Mouse (Mus musculus): ENCODE data around the gene Lama5. TPM values are rescaled to one million over a fixed set of nuclear protein-coding genes. Genes with fewer than 3 reads are reported as not detected.
A peak's percentile ranks its signal among the peaks of the same experiment; 100 is the strongest.

The Lama5 gene
- polyA plus RNA-seq, 1 experiment from 2014 or later, result 7.8 TPM

DNA sequence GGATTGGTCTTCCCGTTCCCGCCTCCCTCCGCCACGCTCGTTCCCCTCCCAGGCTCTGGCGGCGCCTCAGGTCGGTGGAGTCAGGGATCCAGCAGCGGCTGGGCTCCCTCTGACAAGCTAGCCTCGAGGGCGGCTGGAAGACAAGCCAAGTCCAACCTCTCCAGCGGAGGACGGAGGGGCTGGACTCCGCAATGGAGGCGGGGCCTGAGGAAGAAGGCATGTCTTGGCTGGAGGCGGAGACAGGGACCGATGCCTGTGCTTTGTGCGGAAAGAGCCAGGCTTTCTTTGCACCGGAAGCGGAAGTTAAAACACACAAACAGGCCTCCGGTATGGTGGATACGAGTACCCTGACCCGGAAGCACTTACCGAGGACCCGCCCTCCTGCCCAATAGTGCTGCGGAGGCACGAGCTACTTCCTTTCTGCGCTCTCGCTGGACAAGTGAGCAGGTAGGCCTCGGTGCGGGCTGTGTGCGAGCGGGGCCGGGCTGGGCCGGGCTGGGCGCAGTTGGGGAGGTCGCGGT is 31.4 kb upstream of the Lama5 start, which contains the start of gene Rps21:
Rps21 (plus strand) TSS at position 377 of the 521 bp plus-strand sequence.
- DNase-seq (ENCODE audit: low spot score), result peak; percentile 99
- Histone ChIP-seq H3K9me3 (ENCODE audit: control insufficient read depth, low read length) (no peaks in the 10 kb centered on the region), H3K4me2 (ENCODE audit: low read depth, low read length, severe bottlenecking) (peak within 1 kb of the TSS; percentile 89), H3K27me3 (ENCODE audit: control insufficient read depth, insufficient read depth, low read length) (no peaks in the 10 kb centered on the region), H3K27ac (ENCODE audit: low read depth, low read length) (peak within 1 kb of the TSS; percentile 91), H3K4me1 (replicated peaks; ENCODE audit: control insufficient read depth, insufficient read depth, low read length) (peaks cover 11% of the 10 kb centered on the region; the same call in 1 of the 2 replicates), H3K4me3 (ENCODE audit: low read depth, low read length) (peak within 1 kb of the TSS; percentile 89), H3K36me3 (ENCODE audit: control insufficient read depth, insufficient read depth, low read length) (no peaks in the 10 kb centered on the region; the same call in 1 of the 2 replicates), H3K9ac (ENCODE audit: low read length) (peak within 1 kb of the TSS; percentile 94)
- under 1% methylated on average over 38 of the region's 38 CpGs for WGBS
- peak; percentile 96 for ATAC-seq (replicated peaks; ENCODE audit: low FRiP score)

DNA sequence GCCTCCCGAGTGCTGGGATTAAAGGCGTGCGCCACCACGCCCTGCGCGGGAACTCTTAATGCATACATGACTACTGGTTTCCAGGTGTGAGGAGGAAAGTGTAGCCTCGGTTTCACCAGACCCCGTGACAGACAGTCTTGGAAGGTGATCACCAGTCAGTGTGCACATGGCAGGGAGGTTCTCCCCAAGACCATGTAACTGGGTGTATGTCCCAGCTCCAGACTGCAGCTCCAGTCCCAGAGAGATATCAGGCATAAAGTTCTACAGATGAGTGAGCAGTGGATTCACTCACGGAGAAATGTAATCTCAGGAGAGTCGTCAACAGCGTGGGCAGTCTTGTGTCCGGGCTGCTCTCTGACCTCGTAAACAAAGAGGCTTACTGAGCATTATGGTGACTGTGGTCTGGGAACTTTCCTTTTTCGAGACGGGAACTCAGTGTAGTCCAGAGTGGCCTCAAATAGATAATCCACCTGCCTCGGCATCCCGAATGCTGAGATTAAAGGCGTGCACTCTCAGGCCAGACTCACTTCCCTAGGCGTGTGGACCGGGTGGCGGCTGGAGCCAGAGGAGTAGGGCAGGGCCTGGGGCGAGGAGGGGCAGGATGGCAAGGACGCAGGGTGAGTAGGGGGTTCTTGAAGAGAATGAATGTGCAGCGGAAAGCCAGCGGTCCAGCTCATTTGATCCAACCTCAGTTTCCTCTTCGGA is 30.8 kb upstream of the Lama5 start:
- H3K27me3 ChIP-seq (ENCODE audit: control insufficient read depth, insufficient read depth, low read length), result no peaks in the 10 kb centered on the region
- ATAC-seq (replicated peaks; ENCODE audit: low FRiP score), result peak; percentile 70
- WGBS, result 25% methylated on average over 26 of the region's 26 CpGs

DNA sequence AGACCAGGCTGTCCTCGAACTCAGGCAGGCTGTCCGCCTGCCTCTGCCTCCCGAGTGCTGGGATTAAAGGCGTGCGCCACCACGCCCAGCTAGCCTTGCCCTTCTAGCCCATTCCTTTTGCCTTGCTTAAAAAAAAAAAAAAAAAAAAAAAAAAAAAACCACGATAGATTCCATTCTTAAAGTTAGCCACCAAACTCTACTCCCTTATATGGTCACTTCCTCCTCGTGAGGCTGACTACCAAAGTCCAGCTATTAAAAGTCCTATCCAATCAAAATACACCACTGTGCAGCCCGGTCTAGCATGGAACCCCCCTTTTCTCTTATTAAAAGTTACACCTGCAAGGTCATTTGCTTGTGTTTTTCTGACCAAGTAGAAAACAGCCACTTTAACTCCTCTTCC is 30.0 kb upstream of the Lama5 start:
- Histone ChIP-seq H3K27me3 (ENCODE audit: control insufficient read depth, insufficient read depth, low read length) (no peaks in the 10 kb centered on the region), H3K9ac (ENCODE audit: low read length) (no peak overlapping the region; the same call in 1 of the 2 replicates), H3K4me3 (ENCODE audit: low read depth, low read length) (no peak overlapping the region), H3K9me3 (ENCODE audit: control insufficient read depth, low read length) (no peaks in the 10 kb centered on the region), H3K27ac (ENCODE audit: low read depth, low read length) (no peak overlapping the region), H3K4me1 (replicated peaks; ENCODE audit: control insufficient read depth, insufficient read depth, low read length) (peaks cover 11% of the 10 kb centered on the region; the same call in 1 of the 2 replicates), H3K36me3 (ENCODE audit: control insufficient read depth, insufficient read depth, low read length) (no peaks in the 10 kb centered on the region; the same call in 1 of the 2 replicates), H3K4me2 (ENCODE audit: low read depth, low read length, severe bottlenecking) (peak overlapping the region; percentile 89; the same call in 1 of the 2 replicates)
- WGBS, result 90% methylated on average over 9 of the region's 9 CpGs
- no peak for DNase-seq (ENCODE audit: low spot score)
- ATAC-seq (replicated peaks; ENCODE audit: low FRiP score), result no peak

More for the DNA sequence above, 30.8 kb upstream of the Lama5 start:
- Histone ChIP-seq H3K9me3 (ENCODE audit: control insufficient read depth, low read length) (no peaks in the 10 kb centered on the region), H3K4me3 (ENCODE audit: low read depth, low read length) (peak overlapping the region; percentile 89), H3K4me2 (ENCODE audit: low read depth, low read length, severe bottlenecking) (peak overlapping the region; percentile 89), H3K4me1 (replicated peaks; ENCODE audit: control insufficient read depth, insufficient read depth, low read length) (peaks cover 11% of the 10 kb centered on the region; the same call in 1 of the 2 replicates), H3K36me3 (ENCODE audit: control insufficient read depth, insufficient read depth, low read length) (no peaks in the 10 kb centered on the region; the same call in 1 of the 2 replicates), H3K27ac (ENCODE audit: low read depth, low read length) (peak overlapping the region; percentile 91), H3K9ac (ENCODE audit: low read length) (peak overlapping the region; percentile 71)
- DNase-seq (ENCODE audit: low spot score), result no peak

DNA sequence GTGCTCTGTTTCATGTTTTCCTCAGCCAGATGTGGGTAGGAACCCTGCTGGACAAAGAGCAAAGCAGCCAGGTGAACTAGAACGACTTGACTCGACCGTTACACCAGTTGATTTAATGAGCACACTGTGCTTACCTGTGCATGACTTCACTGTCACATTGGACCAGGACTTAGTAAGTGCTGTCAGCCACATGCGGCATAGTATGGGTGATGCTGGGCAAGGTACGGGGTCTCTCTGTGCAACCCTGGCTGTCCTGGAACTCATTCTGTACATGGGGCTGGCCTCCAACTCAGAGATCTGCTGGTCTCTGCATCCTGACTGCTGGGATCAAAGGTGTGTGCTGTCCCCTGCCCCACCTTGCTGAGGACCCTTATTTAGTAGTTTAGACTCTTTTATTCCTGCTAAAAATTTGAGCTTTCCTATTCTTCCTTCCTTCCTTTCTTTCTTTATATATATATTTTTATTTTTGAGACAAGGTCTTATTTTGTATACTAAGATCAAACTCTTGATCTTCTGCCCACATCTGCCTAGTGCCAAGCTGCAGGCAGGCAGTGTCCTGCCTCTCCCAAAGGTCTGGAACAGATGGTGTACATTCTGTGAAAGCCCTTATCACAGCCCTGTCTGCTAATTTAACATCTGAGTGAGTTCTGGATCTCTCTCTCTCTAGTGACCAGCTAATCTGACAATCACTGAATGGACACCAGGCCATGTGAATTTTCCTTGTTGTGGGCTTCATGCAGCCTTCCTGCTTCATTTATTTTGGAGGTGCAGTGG is 29.0 kb upstream of the Lama5 start:
- no peak overlapping the region for H3K4me2 ChIP-seq (ENCODE audit: low read depth, low read length, severe bottlenecking)
- no peaks in the 10 kb centered on the region for H3K27me3 ChIP-seq (ENCODE audit: control insufficient read depth, insufficient read depth, low read length)
- H3K4me3 ChIP-seq (ENCODE audit: low read depth, low read length), result no peak overlapping the region
- WGBS, result 93% methylated on average over 5 of the region's 5 CpGs
- no peaks in the 10 kb centered on the region for H3K9me3 ChIP-seq (ENCODE audit: control insufficient read depth, low read length)
- H3K9ac ChIP-seq (ENCODE audit: low read length), result no peak overlapping the region
- peaks cover 11% of the 10 kb centered on the region; the same call in 1 of the 2 replicates for H3K4me1 ChIP-seq (replicated peaks; ENCODE audit: control insufficient read depth, insufficient read depth, low read length)
- ATAC-seq (replicated peaks; ENCODE audit: low FRiP score), result no peak
- DNase-seq (ENCODE audit: low spot score), result no peak
- H3K27ac ChIP-seq (ENCODE audit: low read depth, low read length), result no peak overlapping the region
- no peaks in the 10 kb centered on the region for H3K36me3 ChIP-seq (ENCODE audit: control insufficient read depth, insufficient read depth, low read length)

DNA sequence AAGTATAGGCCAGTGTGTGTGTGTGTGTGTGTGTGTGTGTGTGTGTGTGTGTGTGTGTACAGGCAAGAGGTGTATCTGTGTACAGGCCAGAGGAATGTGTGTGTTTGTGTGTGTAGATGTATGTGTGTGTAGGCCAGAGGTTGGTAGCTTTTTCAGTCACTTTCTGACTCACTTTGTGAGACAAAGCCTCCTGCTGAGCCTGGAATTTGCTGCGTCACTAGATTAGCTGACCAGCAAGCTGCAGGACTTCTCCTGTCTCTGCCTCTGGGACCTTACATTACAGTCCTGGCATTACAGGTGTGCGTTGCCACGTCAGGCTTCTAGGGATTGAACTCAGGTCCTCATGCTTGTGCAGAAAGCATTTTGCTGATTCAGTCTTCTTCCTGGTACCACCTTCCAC is 26.2 kb upstream of the Lama5 start:
- Histone ChIP-seq H3K9ac (ENCODE audit: low read length) (no peak overlapping the region), H3K4me2 (ENCODE audit: low read depth, low read length, severe bottlenecking) (no peak overlapping the region), H3K36me3 (ENCODE audit: control insufficient read depth, insufficient read depth, low read length) (no peaks in the 10 kb centered on the region), H3K27me3 (ENCODE audit: control insufficient read depth, insufficient read depth, low read length) (no peaks in the 10 kb centered on the region), H3K4me1 (replicated peaks; ENCODE audit: control insufficient read depth, insufficient read depth, low read length) (peaks cover 5% of the 10 kb centered on the region; the same call in 1 of the 2 replicates), H3K27ac (ENCODE audit: low read depth, low read length) (no peak overlapping the region), H3K9me3 (ENCODE audit: control insufficient read depth, low read length) (no peaks in the 10 kb centered on the region), H3K4me3 (ENCODE audit: low read depth, low read length) (no peak overlapping the region)
- ATAC-seq (replicated peaks; ENCODE audit: low FRiP score) (peak; percentile 31; the same call in 1 of the 2 replicates), DNase-seq (ENCODE audit: low spot score) (no peak)
- WGBS, result 30% methylated on average over 3 of the region's 3 CpGs

DNA sequence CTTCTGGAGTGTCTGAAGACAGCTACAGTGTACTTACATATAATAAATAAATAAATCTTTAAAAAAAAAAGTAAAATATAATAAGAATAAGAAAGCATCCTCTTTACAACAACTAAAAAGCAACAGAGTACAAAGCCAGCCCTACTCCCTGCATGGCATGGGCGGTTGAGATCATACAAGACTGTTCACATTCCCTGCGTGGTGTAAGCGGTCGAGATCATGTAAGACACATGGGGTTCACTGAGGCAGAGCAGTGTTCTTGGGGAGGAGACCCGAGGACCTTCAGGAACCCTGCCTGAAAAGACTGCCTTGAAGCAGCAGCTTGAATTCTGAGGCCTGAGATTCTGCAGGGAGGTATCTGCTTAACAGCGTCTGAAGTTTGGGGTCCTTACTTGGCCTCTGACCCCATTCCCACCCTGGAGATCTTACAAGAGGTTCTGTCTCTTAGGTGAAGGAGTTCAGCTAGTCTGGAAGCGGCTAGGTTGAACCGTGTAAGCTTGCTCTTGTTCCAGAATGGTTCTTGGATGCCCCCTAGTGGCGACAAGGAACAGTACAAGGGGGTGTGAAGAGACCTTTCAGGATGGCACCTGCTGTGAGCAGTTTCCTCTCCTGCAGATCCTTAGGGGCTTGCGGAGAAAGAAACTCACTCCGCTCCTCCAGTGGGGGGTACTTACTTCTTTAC is 25.4 kb upstream of the Lama5 start:
- peak; percentile 88 for ATAC-seq (replicated peaks; ENCODE audit: low FRiP score)
- Histone ChIP-seq H3K9ac (ENCODE audit: low read length) (no peak overlapping the region), H3K4me2 (ENCODE audit: low read depth, low read length, severe bottlenecking) (no peak overlapping the region), H3K36me3 (ENCODE audit: control insufficient read depth, insufficient read depth, low read length) (no peaks in the 10 kb centered on the region), H3K4me1 (replicated peaks; ENCODE audit: control insufficient read depth, insufficient read depth, low read length) (peaks cover 3% of the 10 kb centered on the region; the same call in 1 of the 2 replicates), H3K27ac (ENCODE audit: low read depth, low read length) (no peak overlapping the region), H3K27me3 (ENCODE audit: control insufficient read depth, insufficient read depth, low read length) (no peaks in the 10 kb centered on the region), H3K4me3 (ENCODE audit: low read depth, low read length) (no peak overlapping the region), H3K9me3 (ENCODE audit: control insufficient read depth, low read length) (no peaks in the 10 kb centered on the region)
- DNase-seq (ENCODE audit: low spot score), result peak; percentile 84
- WGBS, result 28% methylated on average over 11 of the region's 11 CpGs

DNA sequence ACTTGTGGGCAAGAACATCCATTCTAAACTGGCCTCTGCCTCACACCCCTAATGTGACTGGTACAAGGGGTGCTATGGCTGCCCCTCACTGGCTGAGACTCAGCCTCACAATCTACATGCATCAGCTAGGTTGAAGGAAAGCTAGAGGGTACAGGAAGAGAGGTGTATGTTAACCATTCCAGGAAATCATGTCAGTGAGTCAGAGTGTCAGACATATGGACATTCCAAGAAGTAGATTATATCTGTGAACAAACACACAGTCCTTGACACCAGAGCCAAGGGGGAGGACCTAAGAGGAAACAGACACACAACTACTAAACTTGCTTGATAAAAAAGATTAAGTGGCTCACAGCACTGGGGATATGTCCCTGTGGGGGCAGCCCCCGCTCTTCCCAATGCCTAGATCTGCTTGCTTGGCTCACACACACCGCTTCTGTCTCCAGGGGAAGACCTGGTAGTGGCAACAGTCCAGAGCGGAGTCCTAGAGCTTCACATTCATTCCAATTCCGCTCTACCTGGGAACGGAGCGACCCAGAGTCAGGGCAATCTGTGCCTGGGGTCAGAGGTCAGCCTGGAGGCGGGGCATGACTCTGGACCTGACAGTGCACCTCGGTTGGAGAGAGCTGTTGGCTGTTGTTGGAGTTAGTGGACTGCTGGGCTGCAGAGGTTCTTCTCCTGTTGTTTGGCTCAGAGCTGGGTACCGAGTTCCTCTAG is 23.4 kb upstream of the Lama5 start:
- ATAC-seq (replicated peaks; ENCODE audit: low FRiP score), result no peak
- H3K9ac ChIP-seq (ENCODE audit: low read length), result no peak overlapping the region
- H3K4me1 ChIP-seq (replicated peaks; ENCODE audit: control insufficient read depth, insufficient read depth, low read length), result no peaks in the 10 kb centered on the region
- no peak overlapping the region for H3K27ac ChIP-seq (ENCODE audit: low read depth, low read length)
- no peaks in the 10 kb centered on the region for H3K36me3 ChIP-seq (ENCODE audit: control insufficient read depth, insufficient read depth, low read length)
- H3K4me3 ChIP-seq (ENCODE audit: low read depth, low read length), result no peak overlapping the region
- H3K4me2 ChIP-seq (ENCODE audit: low read depth, low read length, severe bottlenecking), result no peak overlapping the region
- WGBS, result 70% methylated on average over 9 of the region's 9 CpGs
- no peaks in the 10 kb centered on the region for H3K9me3 ChIP-seq (ENCODE audit: control insufficient read depth, low read length)
- DNase-seq (ENCODE audit: low spot score), result no peak
- no peaks in the 10 kb centered on the region for H3K27me3 ChIP-seq (ENCODE audit: control insufficient read depth, insufficient read depth, low read length)

DNA sequence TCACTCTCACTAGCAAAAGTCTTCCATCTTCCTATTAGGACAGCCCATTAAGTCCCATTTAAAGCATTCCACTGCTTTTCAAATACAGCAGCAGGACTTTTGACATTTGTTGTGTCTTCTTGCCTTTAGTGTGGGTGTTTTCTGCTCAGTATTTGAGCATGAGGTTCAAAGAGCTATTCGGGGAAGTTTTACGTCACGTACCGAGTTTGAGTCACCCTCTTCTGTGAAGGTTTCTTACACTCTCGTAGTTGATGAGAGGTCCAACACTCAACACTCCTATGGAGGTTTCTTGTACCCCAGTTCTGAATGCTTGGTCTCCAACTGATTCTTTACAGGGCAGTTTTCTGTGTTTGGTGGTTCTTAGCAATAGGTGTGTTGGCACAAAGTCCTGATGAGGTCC is 22.3 kb upstream of the Lama5 start:
- Histone ChIP-seq H3K9ac (ENCODE audit: low read length) (no peak overlapping the region), H3K4me1 (replicated peaks; ENCODE audit: control insufficient read depth, insufficient read depth, low read length) (no peaks in the 10 kb centered on the region), H3K27ac (ENCODE audit: low read depth, low read length) (no peak overlapping the region), H3K4me2 (ENCODE audit: low read depth, low read length, severe bottlenecking) (no peak overlapping the region), H3K36me3 (ENCODE audit: control insufficient read depth, insufficient read depth, low read length) (no peaks in the 10 kb centered on the region), H3K4me3 (ENCODE audit: low read depth, low read length) (no peak overlapping the region), H3K27me3 (ENCODE audit: control insufficient read depth, insufficient read depth, low read length) (no peaks in the 10 kb centered on the region), H3K9me3 (ENCODE audit: control insufficient read depth, low read length) (no peaks in the 10 kb centered on the region)
- WGBS, result 92% methylated on average over 5 of the region's 5 CpGs
- no peak for ATAC-seq (replicated peaks; ENCODE audit: low FRiP score)
- DNase-seq (ENCODE audit: low spot score), result no peak
